Mouse (Mus musculus) common myeloid progenitor, adult 5-6 weeks (primary cell): ENCODE results near the gene Nbeal1. TPM values are rescaled to one million over a fixed set of nuclear protein-coding genes. Genes with fewer than 3 reads are reported as not detected.

ENCODE experiments used
- ATAC-seq: replicated peaks from 2 replicates; pipeline ENCODE4 v1.8.0; 2016; ENCODE audit warnings: low read depth, mild to moderate bottlenecking, moderate TSS enrichment, inconsistent platforms; ENCODE audit not compliant: poor library complexity, severe bottlenecking
- total RNA-seq: library from RNA; stranded (forward); fragments of 200-1000, 187-1606 nt; gene quantifications from 2 replicates; pipeline ENCODE4 v1.2.3, GENCODE M21; 2017

Nbeal1 gene
- total RNA-seq, 1 experiment from 2014 or later = 13.0 TPM

- ATAC-seq = peak; percentile 98
Observed at GRCm38 (mm10) chr1:60342808-60343629, 162.6 kb downstream of the Nbeal1 start, which contains the start of gene Cyp20a1. Gene Cyp20a1, plus strand, starts transcription at chr1:60343323.

GRCm38 (mm10) chr1:60343630-60344455 is 163.4 kb downstream of the Nbeal1 start:
- ATAC-seq = peak; percentile 26; the same call in 1 of the 2 replicates

- ATAC-seq = no peak
Observed at GRCm38 (mm10) chr1:60344670-60345069, 164.3 kb downstream of the Nbeal1 start.

- no peak for ATAC-seq
Observed at GRCm38 (mm10) chr1:60345712-60346111, 165.3 kb downstream of the Nbeal1 start.

GRCm38 (mm10) chr1:60352786-60353185 is 172.4 kb downstream of the Nbeal1 start:
- ATAC-seq = 0 out of 2 replicates have a peak, but pooled peaks have one; percentile 50

GRCm38 (mm10) chr1:60361626-60362025 is 181.2 kb downstream of the Nbeal1 start:
- 0 out of 2 replicates have a peak, but pooled peaks have one; percentile 36 for ATAC-seq

- no peak for ATAC-seq
Observed at GRCm38 (mm10) chr1:60376556-60376955, 196.2 kb downstream of the Nbeal1 start.

- ATAC-seq = no peak
Observed at GRCm38 (mm10) chr1:60381910-60382309, 201.5 kb downstream of the Nbeal1 start.

Other genes with a start within 250 kb of the Nbeal1 start
- 2.2 and 3.5 TPM in 2 replicates for gene Ica1l, start 137.4 kb upstream of the Nbeal1 start, total RNA-seq
- gene Carf, start 82.4 kb upstream of the Nbeal1 start, total RNA-seq = 5.6 and 9.3 TPM in 2 replicates
- gene Wdr12, start 82.0 kb upstream of the Nbeal1 start, total RNA-seq = 95.7 and 110 TPM in 2 replicates
- 28.3 and 38.5 TPM in 2 replicates for gene Cyp20a1, start 162.7 kb downstream of the Nbeal1 start, total RNA-seq
- gene Abi2, start 229.0 kb downstream of the Nbeal1 start, total RNA-seq = 24.6 and 28.1 TPM in 2 replicates